Mouse (Mus musculus) macrophage (primary cell): ENCODE measurements around the gene B3galt4. TPM values are rescaled to one million over a fixed set of nuclear protein-coding genes. Genes with fewer than 3 reads are reported as not detected.
"Not testable (repeated sequence)": the region's sequence is repeated elsewhere in the genome, so short reads cannot be mapped to it uniquely, and the experiment has no call there.

ENCODE experiments used
- H3K27ac ChIP-seq: fragments of 350-480 bp; formaldehyde crosslinking; 2 replicates; pipeline ENCODE4 v1.9.0; 2021
- H3K36me3 ChIP-seq: fragments of 350-480 bp; formaldehyde crosslinking; 2 replicates; pipeline ENCODE4 v1.9.0; 2021; ENCODE audit errors: inconsistent target
- H3K4me3 ChIP-seq: fragments of 350-480 bp; formaldehyde crosslinking; 2 replicates; pipeline ENCODE4 v1.9.0; 2021; ENCODE audit errors: inconsistent target
- H3K79me2 ChIP-seq: fragments of 350-480 bp; formaldehyde crosslinking; 2 replicates; pipeline ENCODE4 v1.9.0; 2021; ENCODE audit errors: inconsistent target
- WGBS: methylation state at CpG from one replicate; pipeline ENCODE4 v1.1.7; 2026; ENCODE audit warnings: inconsistent platforms; ENCODE audit not compliant: missing documents; 5-methylcytosine and 5-hydroxymethylcytosine counted together
- polyA plus RNA-seq: library from polyadenylated mRNA; stranded (reverse); fragments of 250-400 nt; gene quantifications from 3 replicates; pipeline ENCODE4 v1.2.4, GENCODE M21; 2018; ENCODE audit warnings: inconsistent platforms
- total RNA-seq, 78 experiments: library from RNA; depleted of rRNA; stranded (reverse); fragments of 250-400 nt; gene quantifications; 1 replicate in 9 of 78; 2 replicates in 24 of 78; 3 replicates in 43 of 78; 4 replicates in 2 of 78; pipeline ENCODE4 v1.2.4; 2018; ENCODE audit warnings: inconsistent platforms in 56 of 78

B3galt4 gene
- total RNA-seq (2018; cell fraction: chromatin; rRNA removed): 1 to 10 TPM in 17 of 26 experiments, under 1 TPM in 5, not detected in 4; 0.53 to 5.8 (median 1.8) TPM
- 10 to 100 TPM in 12 of 26 experiments, 1 to 10 TPM in 14; 2.6 to 14.7 (median 8.8) TPM for total RNA-seq (2018; cell fraction: cytosol; rRNA removed)
- total RNA-seq (2018; cell fraction: nucleus; rRNA removed): 10 to 100 TPM in 4 of 26 experiments, 1 to 10 TPM in 22; 2.0 to 13.7 (median 5.3) TPM
- polyA plus RNA-seq: 4.0 to 11.7 TPM (median 6.8 TPM) in 3 replicates

- Histone ChIP-seq H3K4me3 (peak within 1 kb of the TSS; percentile 41), H3K27ac (peak within 1 kb of the TSS; percentile 54), H3K79me2 (peaks cover 58% of the 10 kb centered on the region), H3K36me3 (peaks cover 17% of the 10 kb centered on the region; the same call in 1 of the 2 replicates)
- 3% methylated on average over 43 of the region's 45 CpGs for WGBS
These were observed at the start of gene B3galt4 for GRCm38 (mm10) chr17:33951021-33951946. TSS of gene B3galt4 (minus strand) at chr17:33951488.

- WGBS: 25% methylated on average over 2 of the region's 2 CpGs
- Histone ChIP-seq H3K79me2 (peaks cover 24% of the 10 kb centered on the region; the same call in 1 of the 2 replicates), H3K36me3 (peaks cover 25% of the 10 kb centered on the region; the same call in 1 of the 2 replicates), H3K27ac (peak overlapping the region; percentile 78), H3K4me3 (peak overlapping the region; percentile 70)
These were observed 49.5 kb upstream of the B3galt4 start for GRCm38 (mm10) chr17:34000796-34001195.

- Histone ChIP-seq H3K79me2 (peaks cover 24% of the 10 kb centered on the region; the same call in 1 of the 2 replicates), H3K27ac (peak within 1 kb of the TSS; percentile 78), H3K36me3 (peaks cover 27% of the 10 kb centered on the region; the same call in 1 of the 2 replicates), H3K4me3 (peak within 1 kb of the TSS; percentile 70)
- 0% methylated on average over 30 of the region's 30 CpGs for WGBS
These were observed 48.9 kb upstream of the B3galt4 start, which contains the start of gene H2-K1 for GRCm38 (mm10) chr17:34000150-34000537. TSS of gene H2-K1 (minus strand) at chr17:34000347.

- peak overlapping the region; percentile 73 for H3K27ac ChIP-seq
- peaks cover 27% of the 10 kb centered on the region; the same call in 1 of the 2 replicates for H3K36me3 ChIP-seq
- H3K79me2 ChIP-seq: peaks cover 24% of the 10 kb centered on the region; the same call in 1 of the 2 replicates
- WGBS: under 1% methylated on average over 69 of the region's 87 CpGs
- H3K4me3 ChIP-seq: peak overlapping the region; percentile 70
These were observed 48.3 kb upstream of the B3galt4 start for GRCm38 (mm10) chr17:33999341-34000149.

- Histone ChIP-seq H3K4me3 (peak overlapping the region; percentile 70), H3K36me3 (peaks cover 27% of the 10 kb centered on the region; the same call in 1 of the 2 replicates), H3K79me2 (peaks cover 24% of the 10 kb centered on the region; the same call in 1 of the 2 replicates)
- 22% methylated on average over 4 of the region's 5 CpGs for WGBS
- not testable (repeated sequence) for H3K27ac ChIP-seq
These were observed 47.4 kb upstream of the B3galt4 start for GRCm38 (mm10) chr17:33998697-33999096.

- peaks cover 24% of the 10 kb centered on the region; the same call in 1 of the 2 replicates for H3K79me2 ChIP-seq
- H3K4me3 ChIP-seq, H3K27ac ChIP-seq: not testable (repeated sequence)
- peaks cover 27% of the 10 kb centered on the region; the same call in 1 of the 2 replicates for H3K36me3 ChIP-seq
- WGBS: 96% methylated on average over 2 of the region's 2 CpGs
These were observed 45.7 kb upstream of the B3galt4 start for GRCm38 (mm10) chr17:33997025-33997424.

GRCm38 (mm10) chr17:33995651-33996050, 44.4 kb upstream of the B3galt4 start:
- peaks cover 24% of the 10 kb centered on the region; the same call in 1 of the 2 replicates for H3K79me2 ChIP-seq
- 82% methylated on average over 3 of the region's 3 CpGs for WGBS
- H3K4me3 ChIP-seq: no peak overlapping the region
- H3K36me3 ChIP-seq: peaks cover 27% of the 10 kb centered on the region; the same call in 1 of the 2 replicates
- no peak overlapping the region for H3K27ac ChIP-seq

GRCm38 (mm10) chr17:33994959-33995358, 43.7 kb upstream of the B3galt4 start:
- WGBS: 92% methylated on average over 8 of the region's 8 CpGs
- H3K79me2 ChIP-seq: peaks cover 24% of the 10 kb centered on the region; the same call in 1 of the 2 replicates
- H3K36me3 ChIP-seq: peaks cover 27% of the 10 kb centered on the region; the same call in 1 of the 2 replicates
- no peak overlapping the region for H3K4me3 ChIP-seq
- H3K27ac ChIP-seq: no peak overlapping the region

- Histone ChIP-seq H3K27ac (no peak overlapping the region), H3K4me3 (no peak overlapping the region), H3K36me3 (peaks cover 14% of the 10 kb centered on the region; the same call in 1 of the 2 replicates), H3K79me2 (no peaks in the 10 kb centered on the region)
- 37% methylated on average over 10 of the region's 10 CpGs for WGBS
These were observed 40.7 kb upstream of the B3galt4 start for GRCm38 (mm10) chr17:33991788-33992664.

GRCm38 (mm10) chr17:33982136-33982535, 30.8 kb upstream of the B3galt4 start:
- Histone ChIP-seq H3K79me2 (peaks cover 12% of the 10 kb centered on the region; the same call in 1 of the 2 replicates), H3K27ac (peak overlapping the region; percentile 89; the same call in 1 of the 2 replicates), H3K4me3 (peak overlapping the region; percentile 54; the same call in 1 of the 2 replicates)
- H3K36me3 ChIP-seq: not testable (repeated sequence)
- WGBS: 12% methylated on average over 8 of the region's 8 CpGs

- Histone ChIP-seq H3K4me3 (peak overlapping the region; percentile 54), H3K79me2 (peaks cover 20% of the 10 kb centered on the region; the same call in 1 of the 2 replicates), H3K27ac (peak overlapping the region; percentile 89)
- WGBS: under 1% methylated on average over 26 of the region's 27 CpGs
- not testable (repeated sequence) for H3K36me3 ChIP-seq
These were observed 30.1 kb upstream of the B3galt4 start for GRCm38 (mm10) chr17:33981192-33981909.

- peak overlapping the region; percentile 89 for H3K27ac ChIP-seq
- H3K36me3 ChIP-seq: peaks cover 3% of the 10 kb centered on the region
- H3K79me2 ChIP-seq: peaks cover 20% of the 10 kb centered on the region; the same call in 1 of the 2 replicates
- 83% methylated on average over 19 of the region's 19 CpGs for WGBS
- H3K4me3 ChIP-seq: no peak overlapping the region
These were observed 29.1 kb upstream of the B3galt4 start for GRCm38 (mm10) chr17:33980181-33981035.
